Mouse (Mus musculus) small intestine, adult 2 months (tissue): Measurements from ENCODE around the gene Cables2.

Experiments used
- CTCF ChIP-seq: fragments of 200-500 bp; IDR thresholded peaks from 2 replicates; pipeline ENCODE4 v1.5.1; 2012; ENCODE audit warnings: low read depth, mild to moderate bottlenecking, control low read depth, inconsistent platforms, low read length, moderate library complexity, mixed read lengths; ENCODE audit not compliant: insufficient replicate concordance, insufficient read length; ENCODE audit errors: extremely low read depth
- POLR2A ChIP-seq: fragments of 200-500 bp; IDR thresholded peaks from 2 replicates; pipeline ENCODE4 v1.6.1; 2012; ENCODE audit warnings: low read depth, mild to moderate bottlenecking, control low read depth, inconsistent platforms, low read length, moderate library complexity

GRCm38 (mm10) chr2:180215011-180215461, 58.3 kb downstream of the Cables2 start:
- TF ChIP-seq CTCF (no peak), POLR2A (no peak)
